Mouse (Mus musculus) adrenal gland, adult 2 months (tissue): ENCODE results near the gene Rpl13. TPM values are rescaled to one million over a fixed set of nuclear protein-coding genes. Genes with fewer than 3 reads are reported as not detected.

Experiments used
- microRNA-seq, 2 experiments: library from miRNA; unstranded; fragments of <30 nt; microRNA quantifications; one replicate each; pipeline ENCODE4 v1.2.0; 2021
- polyA plus RNA-seq: library from polyadenylated mRNA; depleted of rRNA; stranded (reverse); fragments of >200 nt; gene quantifications from 2 replicates; pipeline ENCODE4 v1.2.3, GENCODE M21; 2012; rRNA removed
- total RNA-seq, 2 experiments: library from RNA; stranded (reverse); gene quantifications; 2 replicates each; pipeline ENCODE4 v1.2.3; 2021

The Rpl13 gene
- total and polyA plus RNA-seq, 3 experiments = 419 to 2,347 (median 701) TPM

Small RNA genes within 50 kb of the gene (microRNA-seq; reads per million reads assigned to microRNA genes)
- gene Mir7079 (0 to 0.41 reads per million in 2 experiments), gene Mir7080 (1.1 to 2.1 reads per million in 2 experiments)

Other genes starting within 250 kb of the Rpl13 start
- 10 to 100 TPM; 65.4 to 86.9 TPM for gene Ankrd11, start 60.1 kb upstream of the Rpl13 start, total RNA-seq
- gene Ankrd11, start 60.1 kb upstream of the Rpl13 start, polyA plus RNA-seq = 54.8 and 88.0 TPM in 2 replicates
- gene Spg7, start 39.4 kb upstream of the Rpl13 start, total RNA-seq = 10 to 100 TPM; 78.4 to 80.1 TPM
- 246 and 255 TPM in 2 replicates for gene Spg7, start 39.4 kb upstream of the Rpl13 start, polyA plus RNA-seq
- 1 to 10 TPM; 3.8 to 5.7 TPM for gene Cpne7, start 15.0 kb downstream of the Rpl13 start, total RNA-seq
- gene Cpne7, start 15.0 kb downstream of the Rpl13 start, polyA plus RNA-seq = 5.1 and 6.1 TPM in 2 replicates
- 10 to 100 TPM in 1 of 2 experiments, 1 to 10 TPM in 1; 7.6 to 10.1 TPM for gene Sult5a1, start 56.0 kb downstream of the Rpl13 start, total RNA-seq
- gene Sult5a1, start 56.0 kb downstream of the Rpl13 start, polyA plus RNA-seq = 18.8 and 20.4 TPM in 2 replicates
- 10 to 100 TPM; 52.8 to 57.4 TPM for gene Dpep1, start 83.9 kb downstream of the Rpl13 start, total RNA-seq
- gene Dpep1, start 83.9 kb downstream of the Rpl13 start, polyA plus RNA-seq = 50.3 and 62.4 TPM in 2 replicates
- gene Chmp1a, start 110.4 kb downstream of the Rpl13 start, total RNA-seq = 100 to 1,000 TPM; 104 to 107 TPM
- gene Chmp1a, start 110.4 kb downstream of the Rpl13 start, polyA plus RNA-seq = 102 and 105 TPM in 2 replicates
- 1 to 10 TPM; 1.0 to 6.9 TPM for gene Spata33, start 110.5 kb downstream of the Rpl13 start, total RNA-seq
- gene Spata33, start 110.5 kb downstream of the Rpl13 start, polyA plus RNA-seq = 0.70 and 0.71 TPM in 2 replicates
- 10 to 100 TPM; 51.0 to 53.6 TPM for gene Cdk10, start 122.5 kb downstream of the Rpl13 start, total RNA-seq
- gene Cdk10, start 122.5 kb downstream of the Rpl13 start, polyA plus RNA-seq = 63.8 and 67.8 TPM in 2 replicates
- gene Spata2l, start 133.9 kb downstream of the Rpl13 start, total RNA-seq = 10 to 100 TPM; 12.3 to 15.6 TPM
- 37.1 and 62.5 TPM in 2 replicates for gene Spata2l, start 133.9 kb downstream of the Rpl13 start, polyA plus RNA-seq
- 10 to 100 TPM; 19.8 to 21.5 TPM for gene Zfp276, start 151.8 kb downstream of the Rpl13 start, total RNA-seq
- gene Zfp276, start 151.8 kb downstream of the Rpl13 start, polyA plus RNA-seq = 45.0 and 45.6 TPM in 2 replicates
- 10 to 100 TPM; 29.4 to 34.0 TPM for gene Vps9d1, start 152.0 kb downstream of the Rpl13 start, total RNA-seq
- 161 and 188 TPM in 2 replicates for gene Vps9d1, start 152.0 kb downstream of the Rpl13 start, polyA plus RNA-seq
- gene Fanca, start 216.2 kb downstream of the Rpl13 start, total RNA-seq = 1 to 10 TPM; 3.6 to 7.2 TPM
- gene Fanca, start 216.2 kb downstream of the Rpl13 start, polyA plus RNA-seq = 8.1 and 10.2 TPM in 2 replicates
- gene Spire2, start 230.4 kb downstream of the Rpl13 start, total RNA-seq = 1 to 10 TPM; 1.4 to 2.6 TPM
- 0.93 and 3.0 TPM in 2 replicates for gene Spire2, start 230.4 kb downstream of the Rpl13 start, polyA plus RNA-seq